Mouse (Mus musculus) stomach, postnatal 0 days (tissue): ENCODE measurements around the gene Elmsan1.

ENCODE experiments used
- CTCF ChIP-seq: IDR thresholded peaks from 2 replicates; pipeline ENCODE4 v1.5.1; 2016; ENCODE audit warnings: antibody characterized with exemption, low read depth, mild to moderate bottlenecking, moderate library complexity
- EP300 ChIP-seq: optimal IDR thresholded peaks from 2 replicates; pipeline ENCODE3; 2016; ENCODE audit warnings: antibody characterized with exemption

DNA sequence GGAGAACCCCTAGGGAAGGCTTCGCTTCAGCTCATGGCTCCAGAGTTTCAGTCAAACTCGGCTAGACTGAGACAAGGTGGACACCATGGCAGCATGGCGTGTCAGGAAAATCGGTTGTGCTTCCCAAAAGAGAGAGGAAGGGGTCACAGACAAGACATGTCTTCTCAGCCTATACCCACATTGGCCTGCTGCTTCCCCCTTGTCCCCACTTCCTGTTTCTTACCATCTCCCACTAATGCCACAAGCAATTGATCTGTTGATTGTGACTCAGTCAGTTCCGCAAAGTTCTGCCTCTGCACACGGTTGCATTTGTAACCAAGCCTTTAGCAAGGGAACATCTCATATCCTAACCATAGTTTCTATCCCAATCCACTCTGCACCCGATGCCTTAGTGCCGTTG is 88.8 kb downstream of the Elmsan1 start:
- TF ChIP-seq CTCF (no peak), EP300 (no peak)
